Mouse (Mus musculus) stomach, embryonic 15.5 days (tissue): ENCODE data around the gene Kif3b. TPM values are rescaled to one million over a fixed set of nuclear protein-coding genes. Genes with fewer than 3 reads are reported as not detected.
A peak's percentile ranks its signal among the peaks of the same experiment; 100 is the strongest.
"Not testable (repeated sequence)": the region's sequence is repeated elsewhere in the genome, so short reads cannot be mapped to it uniquely, and the experiment has no call there.

ENCODE experiments used
- ATAC-seq: fragments of 200-750 bp; cut with Nextera tagmentation; 2 replicates; pipeline ENCODE4 v1.8.0; 2017; ENCODE audit warnings: low read depth, moderate number of reproducible peaks, moderate TSS enrichment; ENCODE audit not compliant: insufficient read depth, low FRiP score
- H3K27ac ChIP-seq: fragments of 300-500 bp; sonication (generic); 2 replicates; pipeline ENCODE4 v1.5.1; 2015; ENCODE audit warnings: mild to moderate bottlenecking, inconsistent platforms
- H3K27me3 ChIP-seq: fragments of 300-500 bp; sonication (generic); replicated peaks from 2 replicates; pipeline ENCODE4 v1.6.1; 2015; ENCODE audit warnings: inconsistent platforms
- H3K36me3 ChIP-seq: fragments of 300-500 bp; sonication (generic); 2 replicates; pipeline ENCODE4 v1.6.1; 2015; ENCODE audit warnings: inconsistent platforms
- H3K4me1 ChIP-seq: fragments of 300-500 bp; sonication (generic); 2 replicates; pipeline ENCODE4 v1.6.1; 2015; ENCODE audit warnings: inconsistent platforms
- H3K4me2 ChIP-seq: fragments of 300-500 bp; sonication (generic); 2 replicates; pipeline ENCODE4 v1.6.1; 2015; ENCODE audit warnings: mild to moderate bottlenecking, inconsistent platforms
- H3K4me3 ChIP-seq: fragments of 300-500 bp; sonication (generic); replicated peaks from 2 replicates; pipeline ENCODE4 v1.5.1; 2015; ENCODE audit warnings: inconsistent platforms
- H3K9ac ChIP-seq: fragments of 300-500 bp; sonication (generic); 2 replicates; pipeline ENCODE4 v1.6.1; 2015; ENCODE audit warnings: inconsistent platforms
- H3K9me3 ChIP-seq: fragments of 300-500 bp; sonication (generic); 2 replicates; pipeline ENCODE4 v1.6.1; 2016; ENCODE audit warnings: inconsistent platforms
- WGBS: fragments of 180-500 bp; shearing (Covaris S2); methylation state at CpG from one replicate; pipeline ENCODE4 v1.1.7; 2015; 5-methylcytosine and 5-hydroxymethylcytosine counted together
- polyA plus RNA-seq: library from polyadenylated mRNA; unstranded; fragments of >200 nt; fragmentation: Nextera tagmentation; extraction: Ambion mirVana; gene quantifications from 2 replicates; pipeline ENCODE4 v1.2.1, GENCODE M21; 2015

Gene Kif3b
- polyA plus RNA-seq, 1 experiment from 2014 or later = 6.3 TPM

- Histone ChIP-seq H3K27ac (no peak overlapping the region), H3K4me1 (peaks cover 19% of the 10 kb centered on the region), H3K9me3 (no peaks in the 10 kb centered on the region), H3K4me2 (peak overlapping the region; percentile 67), H3K36me3 (peaks cover 8% of the 10 kb centered on the region; the same call in 1 of the 2 replicates), H3K27me3 (no peaks in the 10 kb centered on the region), H3K9ac (no peak overlapping the region), H3K4me3 (peak overlapping the region; percentile 81)
- WGBS = 39% methylated on average over 6 of the region's 6 CpGs
- no peak for ATAC-seq
Measured at GRCm38 (mm10) chr2:153348100-153348831, 57.1 kb downstream of the Kif3b start.

DNA sequence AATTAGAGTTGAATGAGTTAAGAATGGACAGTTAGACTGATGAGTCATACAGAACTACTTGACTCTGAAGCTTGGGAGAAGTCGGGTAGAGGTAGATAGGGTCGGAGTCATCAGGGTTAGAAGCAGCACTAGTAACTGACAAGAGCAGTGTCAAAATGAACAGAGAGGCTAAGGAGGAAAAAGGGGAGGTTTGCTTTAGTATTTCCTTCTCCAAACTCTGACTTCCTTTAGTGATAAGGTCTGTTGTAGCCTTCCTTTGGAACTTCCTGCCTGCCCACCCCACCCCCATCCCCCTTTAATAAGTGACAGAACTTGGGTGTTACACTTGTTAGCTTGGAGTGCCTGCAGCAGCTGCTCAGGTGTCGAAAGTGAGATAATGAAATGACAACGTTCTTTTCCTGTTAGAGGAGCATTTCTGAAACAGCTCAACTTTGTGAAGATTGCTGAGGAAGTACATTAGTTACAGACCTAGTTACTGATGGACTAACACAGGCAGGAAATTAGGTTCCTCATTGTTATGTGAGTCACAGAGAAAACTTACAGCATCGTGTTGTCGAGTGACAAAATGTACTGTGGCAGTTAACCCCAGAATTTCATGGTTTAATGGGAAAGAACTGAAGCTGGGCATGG lies 59.5 kb downstream of the Kif3b start:
- peak overlapping the region; percentile 32 for H3K4me2 ChIP-seq
- peaks cover 15% of the 10 kb centered on the region; the same call in 1 of the 2 replicates for H3K36me3 ChIP-seq
- peaks cover 14% of the 10 kb centered on the region for H3K4me1 ChIP-seq
- H3K4me3 ChIP-seq = no peak overlapping the region
- 29% methylated on average over 6 of the region's 6 CpGs for WGBS
- ATAC-seq = no peak
- no peaks in the 10 kb centered on the region for H3K9me3 ChIP-seq
- no peaks in the 10 kb centered on the region for H3K27me3 ChIP-seq
- peak overlapping the region; percentile 63 for H3K27ac ChIP-seq
- H3K9ac ChIP-seq = no peak overlapping the region

- Histone ChIP-seq H3K27ac (no peak overlapping the region), H3K4me3 (no peak overlapping the region), H3K9ac (no peak overlapping the region), H3K36me3 (peaks cover 33% of the 10 kb centered on the region), H3K4me2 (no peak overlapping the region), H3K4me1 (peaks cover 14% of the 10 kb centered on the region), H3K27me3 (no peaks in the 10 kb centered on the region), H3K9me3 (no peaks in the 10 kb centered on the region)
- 85% methylated on average over 2 of the region's 2 CpGs for WGBS
- ATAC-seq = no peak
Measured at GRCm38 (mm10) chr2:153354648-153355047, 63.4 kb downstream of the Kif3b start.

- H3K9ac ChIP-seq = no peak overlapping the region
- H3K4me2 ChIP-seq = no peak overlapping the region
- H3K4me1 ChIP-seq = no peaks in the 10 kb centered on the region
- H3K27me3 ChIP-seq = no peaks in the 10 kb centered on the region
- no peak overlapping the region for H3K27ac ChIP-seq
- H3K36me3 ChIP-seq = peaks cover 36% of the 10 kb centered on the region
- H3K4me3 ChIP-seq = no peak overlapping the region
- no peak for ATAC-seq
- no peaks in the 10 kb centered on the region for H3K9me3 ChIP-seq
- WGBS = 96% methylated on average over 4 of the region's 4 CpGs
Measured at GRCm38 (mm10) chr2:153356784-153357183, 65.6 kb downstream of the Kif3b start.

DNA sequence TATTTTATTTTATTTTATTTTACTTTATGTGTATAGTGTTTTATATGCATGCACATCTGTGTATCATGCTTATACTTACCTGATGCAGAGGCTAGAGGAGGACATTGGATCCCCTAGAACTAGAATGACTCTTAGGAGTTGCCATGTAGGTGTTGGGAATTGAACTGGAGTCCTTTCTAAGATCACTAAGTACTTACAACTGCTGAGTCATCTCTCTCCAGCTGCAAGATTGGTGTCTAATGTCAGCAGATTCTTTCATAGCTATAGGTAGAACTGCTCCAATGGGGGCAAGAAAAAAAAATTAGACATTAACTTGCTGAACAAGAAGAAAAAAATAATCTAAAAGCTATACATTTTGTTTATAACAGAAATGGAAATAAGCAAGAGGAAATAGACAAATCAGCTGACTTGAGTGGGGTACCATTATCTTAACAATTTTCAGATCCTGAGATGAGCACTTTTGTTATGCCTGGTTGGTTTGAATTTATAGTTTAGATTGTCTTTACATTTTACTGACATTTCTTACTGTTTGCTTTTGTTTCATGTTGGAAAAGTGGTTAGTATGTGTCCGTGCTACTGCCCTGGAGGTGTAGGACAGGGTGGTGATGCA lies 70.0 kb downstream of the Kif3b start:
- Histone ChIP-seq H3K36me3 (peaks cover 26% of the 10 kb centered on the region), H3K27me3 (no peaks in the 10 kb centered on the region), H3K4me1 (no peaks in the 10 kb centered on the region), H3K27ac (no peak overlapping the region), H3K9me3 (no peaks in the 10 kb centered on the region), H3K4me2 (no peak overlapping the region), H3K9ac (no peak overlapping the region), H3K4me3 (no peak overlapping the region)
- WGBS = 84% methylated on average over 1 of the region's 1 CpGs
- no peak for ATAC-seq

DNA sequence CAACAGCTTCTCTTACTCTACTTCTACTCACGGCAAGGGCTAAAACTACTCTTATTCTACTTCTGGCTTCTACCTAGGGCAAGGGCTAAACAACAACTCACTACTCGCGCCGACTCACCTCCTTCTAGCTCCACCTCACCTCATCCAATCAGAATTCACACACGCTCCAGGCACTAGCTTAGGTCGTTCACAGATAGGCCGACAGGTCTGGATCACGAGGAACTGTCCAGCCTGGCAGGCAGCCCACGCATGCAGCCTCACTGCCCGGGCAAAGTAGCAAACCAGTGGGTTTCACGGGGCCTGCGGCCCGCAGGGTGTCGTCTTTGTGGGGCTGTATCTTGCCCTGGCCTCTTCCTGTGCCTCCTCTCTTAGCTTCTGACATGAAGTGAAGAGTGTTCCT lies 73.3 kb downstream of the Kif3b start:
- not testable (repeated sequence) for H3K9me3 ChIP-seq, H3K27me3 ChIP-seq, H3K4me3 ChIP-seq, ATAC-seq, H3K4me2 ChIP-seq, H3K9ac ChIP-seq, H3K4me1 ChIP-seq, H3K27ac ChIP-seq
- 92% methylated on average over 14 of the region's 14 CpGs for WGBS
- H3K36me3 ChIP-seq = peaks cover 28% of the 10 kb centered on the region

DNA sequence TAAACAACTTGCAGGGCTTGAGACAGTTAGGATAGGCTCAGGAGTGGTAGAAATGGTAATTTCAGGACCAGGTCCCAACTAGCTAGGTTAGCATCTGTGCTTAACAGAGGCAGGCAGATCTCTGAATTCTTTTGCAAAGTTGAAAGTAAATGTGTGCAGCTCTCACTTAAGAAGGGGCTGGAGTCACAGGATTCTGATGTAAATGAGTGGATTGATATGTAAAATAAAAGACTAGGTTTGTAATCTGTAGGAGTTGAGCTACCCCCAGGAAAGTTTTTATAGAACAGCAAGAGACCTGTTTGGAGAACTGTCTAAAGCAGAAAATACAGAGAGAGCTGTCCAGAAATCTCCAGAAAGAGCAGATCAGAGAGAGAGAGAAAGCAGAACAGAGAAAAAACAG lies 79.7 kb downstream of the Kif3b start:
- H3K4me1 ChIP-seq = no peaks in the 10 kb centered on the region
- H3K27me3 ChIP-seq = no peaks in the 10 kb centered on the region
- H3K4me2 ChIP-seq = no peak overlapping the region
- no peak for ATAC-seq
- H3K9ac ChIP-seq = no peak overlapping the region
- peaks cover 18% of the 10 kb centered on the region for H3K36me3 ChIP-seq
- H3K27ac ChIP-seq = no peak overlapping the region
- H3K9me3 ChIP-seq = no peaks in the 10 kb centered on the region
- no peak overlapping the region for H3K4me3 ChIP-seq

- no peak for ATAC-seq
- Histone ChIP-seq H3K27me3 (no peaks in the 10 kb centered on the region), H3K9ac (no peak overlapping the region), H3K9me3 (no peaks in the 10 kb centered on the region), H3K4me3 (no peak overlapping the region), H3K36me3 (0 out of 2 replicates have a peak, but pooled peaks cover 2% of the 10 kb centered on the region), H3K4me2 (no peak overlapping the region), H3K4me1 (no peaks in the 10 kb centered on the region), H3K27ac (no peak overlapping the region)
- 78% methylated on average over 2 of the region's 2 CpGs for WGBS
Measured at GRCm38 (mm10) chr2:153375380-153375779, 84.2 kb downstream of the Kif3b start.

DNA sequence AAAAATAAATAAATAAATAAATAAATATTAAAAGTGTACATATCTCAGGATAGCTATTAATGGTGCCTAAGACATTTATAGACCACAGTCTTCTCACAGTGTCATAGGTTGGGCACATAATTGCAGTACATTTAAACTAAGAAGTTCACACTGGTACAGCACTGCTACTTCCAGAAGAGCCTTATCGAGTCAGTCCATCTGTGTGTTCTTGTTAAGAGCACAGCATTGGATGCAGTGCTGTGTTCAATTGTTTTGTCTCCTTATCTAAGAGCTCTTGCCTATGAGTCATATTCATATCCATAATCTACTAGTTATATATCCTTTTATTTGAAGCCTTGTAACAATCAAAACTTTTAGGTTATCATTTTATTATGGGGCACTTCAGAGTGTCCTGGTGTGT lies 89.3 kb downstream of the Kif3b start:
- no peak overlapping the region for H3K9ac ChIP-seq
- H3K27ac ChIP-seq = no peak overlapping the region
- ATAC-seq = no peak
- 97% methylated on average over 1 of the region's 1 CpGs for WGBS
- no peaks in the 10 kb centered on the region for H3K27me3 ChIP-seq
- H3K9me3 ChIP-seq = no peaks in the 10 kb centered on the region
- H3K36me3 ChIP-seq = peaks cover 7% of the 10 kb centered on the region; the same call in 1 of the 2 replicates
- no peaks in the 10 kb centered on the region for H3K4me1 ChIP-seq
- no peak overlapping the region for H3K4me3 ChIP-seq
- no peak overlapping the region for H3K4me2 ChIP-seq

Other genes with a start within 250 kb of the Kif3b start
- 1.7 and 1.9 TPM in 2 replicates for gene Ccm2l, start 225.5 kb upstream of the Kif3b start, polyA plus RNA-seq
- 6.5 and 6.8 TPM in 2 replicates for gene Hck, start 182.9 kb upstream of the Kif3b start, polyA plus RNA-seq
- gene Tm9sf4, start 130.1 kb upstream of the Kif3b start, polyA plus RNA-seq = 80.5 and 85.6 TPM in 2 replicates
- 8.6 and 9.9 TPM in 2 replicates for gene Tspyl3, start 66.0 kb upstream of the Kif3b start, polyA plus RNA-seq
- 20.5 and 25.6 TPM in 2 replicates for gene Plagl2, start 50.0 kb upstream of the Kif3b start, polyA plus RNA-seq
- 8.8 and 9.0 TPM in 2 replicates for gene Pofut1, start 49.9 kb upstream of the Kif3b start, polyA plus RNA-seq
- 11.3 and 14.4 TPM in 2 replicates for gene Asxl1, start 54.4 kb downstream of the Kif3b start, polyA plus RNA-seq
- not detected in 2 replicates for gene 4930404H24Rik, start 201.4 kb downstream of the Kif3b start, polyA plus RNA-seq
- 14.3 and 16.4 TPM in 2 replicates for gene Nol4l, start 238.6 kb downstream of the Kif3b start, polyA plus RNA-seq